Mouse (Mus musculus): ENCODE measurements around the gene Rev3l.

Gene Rev3l

GRCm38 (mm10) chr10:39731736-39732265 lies at the start of gene Rev3l:
Gene Rev3l, plus strand, starts transcription at chr10:39732118.
- DNase-seq (ENCODE audit: low spot score) = peak; percentile 61

DNA sequence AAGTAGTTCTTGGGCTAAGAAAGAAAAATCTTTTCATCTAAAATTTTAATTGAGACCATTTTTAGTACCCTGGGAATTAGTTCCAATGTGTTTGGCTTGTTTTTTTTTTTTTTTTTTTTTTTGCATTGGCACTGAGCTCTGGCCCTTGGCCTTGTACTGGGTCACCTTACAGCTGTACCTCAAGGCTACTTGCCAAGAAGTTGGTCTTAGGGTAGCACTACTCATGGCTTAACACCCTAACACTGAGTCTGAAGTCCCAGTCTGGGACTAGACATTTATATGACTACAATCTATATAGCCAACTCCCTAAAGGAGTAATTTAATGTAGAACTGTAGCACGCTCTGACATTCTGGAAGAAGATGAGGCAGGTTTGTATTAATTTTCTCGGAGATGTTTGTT lies 49.4 kb upstream of the Rev3l start:
- DNase-seq (ENCODE audit: low spot score) = no peak

GRCm38 (mm10) chr10:39683481-39683880 lies 48.4 kb upstream of the Rev3l start:
- no peak for DNase-seq (ENCODE audit: low spot score)

DNA sequence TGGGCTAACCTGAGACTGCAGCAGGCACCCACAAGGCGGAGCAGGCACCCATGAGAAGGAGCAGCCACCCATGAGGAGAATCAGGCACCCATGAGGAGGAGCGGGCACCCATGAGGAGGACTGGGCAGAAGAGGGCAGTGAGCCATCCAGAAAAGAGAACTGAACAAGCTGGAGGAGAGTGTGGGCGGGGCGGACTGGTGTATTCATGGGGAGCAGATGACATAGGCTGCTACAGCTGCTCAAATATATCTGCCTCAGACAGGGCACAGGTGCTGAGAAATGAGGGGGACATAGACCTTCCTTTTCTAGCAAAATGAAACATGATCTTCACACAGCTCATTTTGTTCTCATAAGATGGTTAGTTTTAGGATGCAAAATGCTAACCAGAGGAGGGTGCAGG lies 45.1 kb upstream of the Rev3l start:
- no peak for DNase-seq (ENCODE audit: low spot score)

- DNase-seq (ENCODE audit: low spot score) = no peak
Observed at GRCm38 (mm10) chr10:39687851-39688250, 44.1 kb upstream of the Rev3l start.

DNA sequence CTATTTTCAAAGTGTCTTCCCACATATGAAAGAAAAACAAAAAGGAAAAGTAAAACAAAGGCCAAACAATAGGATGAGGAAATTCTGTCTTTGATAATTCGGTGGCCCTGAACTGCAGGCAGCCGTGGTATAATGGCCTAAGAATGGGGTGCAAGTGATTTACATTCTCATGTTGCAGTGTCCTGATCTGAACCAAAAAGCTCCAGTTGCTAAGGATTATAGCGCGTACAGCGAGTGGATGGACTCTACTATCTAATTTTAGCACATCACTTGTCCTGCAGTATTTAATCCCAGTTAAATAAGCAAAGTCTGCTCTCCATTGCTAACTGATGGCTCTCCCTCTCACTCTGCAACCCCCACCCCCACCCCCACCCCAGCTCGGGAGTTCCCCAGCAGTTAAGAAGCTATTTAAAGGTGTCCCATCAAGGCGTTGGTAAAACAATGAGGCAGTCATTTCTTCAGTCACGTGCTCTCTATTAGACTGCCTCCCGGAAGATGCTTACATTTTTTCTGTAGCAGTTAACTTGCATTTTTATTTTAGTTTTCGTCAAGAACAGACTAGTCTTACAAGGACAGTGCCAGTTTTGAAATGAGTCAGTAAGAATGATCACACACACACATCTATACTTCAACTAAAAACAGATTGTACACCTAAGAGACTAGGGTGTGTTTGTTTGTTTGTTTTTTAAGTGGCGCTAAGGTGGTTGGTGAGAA lies 40.4 kb upstream of the Rev3l start:
- DNase-seq (ENCODE audit: low spot score) = no peak

GRCm38 (mm10) chr10:39692152-39692551 lies 39.8 kb upstream of the Rev3l start:
- no peak for DNase-seq (ENCODE audit: low spot score)

DNA sequence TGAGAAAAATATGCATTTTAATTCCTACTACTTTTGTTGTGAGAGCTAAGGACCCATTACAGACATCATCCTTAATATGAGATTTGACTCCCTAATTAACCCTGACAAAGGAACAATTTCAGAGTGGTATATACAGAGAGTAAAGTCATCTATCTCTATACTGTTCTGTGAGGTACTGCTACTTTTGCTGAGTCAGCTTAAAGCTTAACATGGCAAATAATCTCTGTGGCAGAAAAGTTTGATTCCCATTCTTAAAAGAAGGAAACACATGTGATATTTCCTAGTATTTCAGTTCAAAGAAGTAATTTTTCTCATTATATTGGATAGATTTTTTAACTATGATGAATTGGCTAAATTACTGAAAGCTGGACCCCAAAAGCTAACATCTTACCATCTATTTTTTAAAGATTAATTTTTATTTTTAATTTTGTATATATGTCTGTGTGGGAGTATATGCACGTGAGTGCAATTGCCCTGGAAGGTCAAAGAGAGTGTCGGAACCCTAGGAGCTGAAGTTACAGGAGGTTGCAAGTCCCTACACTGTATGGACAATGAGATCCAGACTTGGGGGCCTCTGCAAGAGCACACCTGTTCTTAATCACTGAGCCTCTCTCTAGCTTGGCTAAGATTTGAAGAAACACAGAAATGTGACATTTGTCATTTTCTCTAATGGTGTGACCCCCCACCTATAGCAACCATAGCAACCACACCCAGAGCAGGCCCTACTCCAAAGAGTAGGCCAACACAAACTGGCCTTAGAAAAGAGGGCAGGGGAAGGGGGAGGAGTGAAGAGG lies 24.0 kb upstream of the Rev3l start:
- DNase-seq (ENCODE audit: low spot score) = no peak

GRCm38 (mm10) chr10:39716936-39717335 lies 15.0 kb upstream of the Rev3l start:
- DNase-seq (ENCODE audit: low spot score) = no peak

GRCm38 (mm10) chr10:39730976-39731735 lies 762 bp upstream of the Rev3l start:
- DNase-seq (ENCODE audit: low spot score) = peak; percentile 75

DNA sequence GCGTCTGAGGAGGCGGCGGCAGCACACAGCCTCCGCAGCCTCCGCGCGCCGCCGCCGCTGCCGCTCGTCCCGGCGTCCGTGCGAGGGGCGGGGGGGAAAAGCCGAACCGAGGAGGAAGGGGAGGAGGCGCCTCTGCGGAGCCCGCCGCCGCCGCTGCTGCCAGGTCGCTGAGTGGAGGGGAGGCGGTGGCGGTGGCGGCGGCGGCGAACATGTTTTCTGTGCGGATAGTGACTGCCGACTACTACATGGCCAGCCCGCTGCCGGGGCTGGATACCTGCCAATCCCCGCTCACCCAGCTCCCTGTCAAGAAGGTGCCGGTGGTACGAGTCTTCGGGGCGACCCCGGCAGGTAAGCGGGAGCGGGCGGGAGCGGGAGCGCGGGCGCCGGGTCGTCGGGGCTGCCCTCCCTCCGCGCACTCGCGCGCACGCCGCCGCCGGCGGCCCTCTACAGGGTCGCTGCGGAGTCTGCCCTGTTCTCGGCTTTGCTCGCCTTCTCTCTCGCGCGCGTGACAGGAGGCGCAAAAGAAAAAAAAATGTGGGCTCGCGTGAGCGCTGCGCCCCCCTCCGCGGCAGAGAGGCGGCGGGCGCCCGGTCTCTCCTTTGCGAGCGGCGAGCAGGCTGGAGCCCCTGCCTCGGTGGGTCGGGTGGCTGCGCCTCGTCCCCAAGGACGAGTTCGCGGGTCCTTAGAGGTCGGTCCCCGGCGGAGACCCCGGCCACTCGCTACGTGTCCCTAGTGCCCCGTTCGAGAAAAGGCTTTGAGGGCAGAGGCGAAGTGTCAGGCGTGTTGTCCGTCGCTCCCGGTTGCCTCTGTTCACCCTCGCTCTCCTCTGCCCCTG lies 565 bp downstream of the Rev3l start:
- peak; percentile 51 for DNase-seq (ENCODE audit: low spot score)

GRCm38 (mm10) chr10:39733101-39733399 lies 1.1 kb downstream of the Rev3l start:
- no peak for DNase-seq (ENCODE audit: low spot score)

DNA sequence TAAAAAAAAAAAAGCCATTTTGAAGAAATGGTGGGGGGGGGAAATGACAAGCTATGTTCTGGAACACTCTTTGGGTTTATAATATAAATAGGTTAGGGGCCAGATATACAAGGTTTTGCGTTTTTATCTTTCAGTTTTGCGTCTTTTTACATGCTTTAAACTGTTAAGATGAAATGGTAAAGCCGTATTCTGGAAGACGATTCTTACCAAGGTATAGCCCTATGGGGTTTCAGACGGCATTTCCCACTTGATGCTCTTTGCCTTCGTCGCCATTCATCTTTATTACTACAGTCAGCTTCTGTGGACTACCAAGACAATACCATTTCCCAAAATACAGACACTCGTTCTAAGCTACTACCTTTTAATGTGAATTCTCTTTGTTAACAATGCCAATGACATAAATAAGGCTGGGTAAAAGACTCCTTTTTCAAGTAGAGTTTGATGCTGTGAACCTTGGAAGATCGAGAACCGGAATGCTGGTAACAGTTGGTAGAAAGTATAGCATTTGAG lies 1.6 kb downstream of the Rev3l start:
- no peak for DNase-seq (ENCODE audit: low spot score)

DNA sequence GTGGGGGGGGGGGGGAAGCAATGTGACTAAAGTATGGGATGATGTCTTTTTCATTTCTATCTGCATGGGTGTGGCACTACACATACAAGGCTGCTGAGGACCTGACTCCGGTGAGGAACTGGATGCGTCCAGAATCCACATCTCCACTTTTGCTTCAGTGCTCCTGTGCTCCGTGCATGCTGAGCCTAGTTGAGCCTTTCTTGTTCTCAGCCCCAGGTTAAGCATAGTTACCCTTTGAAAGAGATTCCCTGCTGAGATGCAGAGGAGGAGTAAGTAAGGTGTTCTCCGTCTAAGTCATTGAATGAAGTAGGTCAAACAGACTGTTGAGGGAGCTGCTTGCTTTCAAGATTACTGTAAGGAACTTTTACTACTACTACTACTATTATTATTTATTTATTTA lies 4.3 kb downstream of the Rev3l start:
- no peak for DNase-seq (ENCODE audit: low spot score)

- no peak for DNase-seq (ENCODE audit: low spot score)
Observed at GRCm38 (mm10) chr10:39742057-39742456, 10.1 kb downstream of the Rev3l start.

GRCm38 (mm10) chr10:39764752-39765151 lies 32.8 kb downstream of the Rev3l start:
- DNase-seq (ENCODE audit: low spot score) = no peak

DNA sequence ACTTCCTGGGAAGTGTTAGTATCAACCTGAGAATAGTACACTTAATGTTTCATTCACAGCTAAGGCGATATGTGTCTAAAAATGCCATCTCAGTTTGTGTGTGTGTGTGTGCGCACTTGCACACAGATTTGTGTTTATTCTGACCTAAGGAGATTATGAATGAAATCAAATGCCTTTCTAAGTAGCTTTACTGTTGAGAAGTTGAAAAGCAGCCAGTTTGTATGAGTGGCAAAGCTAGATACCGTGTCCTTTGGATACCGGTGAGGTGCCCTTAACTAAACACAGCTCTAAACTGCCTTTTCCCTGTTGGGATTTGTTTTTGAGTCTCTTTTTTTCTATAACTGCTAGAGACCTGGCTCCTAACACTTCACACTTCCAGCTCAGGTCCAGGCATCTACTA lies 34.8 kb downstream of the Rev3l start:
- DNase-seq (ENCODE audit: low spot score) = no peak

DNA sequence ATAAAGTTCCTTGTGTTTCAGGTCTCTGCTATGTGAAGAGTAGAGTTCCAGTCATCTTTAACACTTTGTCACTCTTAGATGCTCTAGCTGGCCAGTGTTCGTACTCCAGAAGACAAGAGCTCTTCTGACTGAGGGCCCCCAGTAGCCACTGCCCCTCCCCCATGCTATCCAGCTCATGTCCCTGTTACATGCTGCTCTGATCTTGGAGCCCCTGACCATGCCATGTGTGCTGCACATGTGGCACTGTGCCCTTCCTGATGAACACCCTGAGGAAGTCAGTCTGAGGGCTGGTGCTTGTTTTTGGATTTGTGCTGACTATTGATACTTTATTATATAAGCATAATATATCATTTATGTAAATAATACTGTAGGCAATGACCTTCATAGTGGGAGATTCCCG lies 40.3 kb downstream of the Rev3l start:
- no peak for DNase-seq (ENCODE audit: low spot score)

DNA sequence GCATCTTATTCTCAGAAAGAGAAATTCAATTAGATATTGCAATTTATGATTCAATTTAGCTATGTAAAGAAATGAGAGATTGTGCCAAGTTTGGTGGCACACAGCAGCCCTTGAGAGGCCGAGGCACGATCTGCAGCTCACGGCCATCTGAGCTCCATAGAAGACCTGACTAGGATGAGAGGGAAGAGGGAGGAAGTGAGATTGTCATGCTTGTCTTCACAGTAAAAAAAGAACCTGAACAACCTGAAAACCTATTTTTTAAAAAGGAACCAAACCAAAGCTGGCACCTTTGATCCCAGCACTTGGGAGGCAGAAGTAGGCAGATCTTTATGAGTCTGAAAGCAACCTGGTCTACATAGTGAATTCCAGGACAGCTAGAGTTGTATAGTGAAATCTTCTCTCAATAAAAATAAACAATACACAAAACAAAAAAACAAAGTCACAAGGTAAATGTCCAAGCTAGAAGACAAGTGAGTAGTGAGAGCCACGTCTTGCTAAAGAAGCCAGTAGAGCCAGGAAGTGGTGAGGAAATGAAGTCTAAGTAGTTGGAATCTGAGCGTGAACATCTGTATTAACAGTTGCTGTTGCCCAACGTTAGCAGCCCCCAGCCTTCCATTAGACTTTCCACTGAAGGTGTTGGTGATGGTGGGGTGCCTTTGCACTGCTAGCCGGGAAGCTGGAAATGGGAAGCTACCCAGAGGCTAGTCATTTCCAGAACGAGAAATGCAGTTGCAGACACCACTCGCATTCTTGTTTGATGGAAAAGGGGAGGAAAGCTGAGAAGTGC lies 42.2 kb downstream of the Rev3l start:
- DNase-seq (ENCODE audit: low spot score) = no peak

DNA sequence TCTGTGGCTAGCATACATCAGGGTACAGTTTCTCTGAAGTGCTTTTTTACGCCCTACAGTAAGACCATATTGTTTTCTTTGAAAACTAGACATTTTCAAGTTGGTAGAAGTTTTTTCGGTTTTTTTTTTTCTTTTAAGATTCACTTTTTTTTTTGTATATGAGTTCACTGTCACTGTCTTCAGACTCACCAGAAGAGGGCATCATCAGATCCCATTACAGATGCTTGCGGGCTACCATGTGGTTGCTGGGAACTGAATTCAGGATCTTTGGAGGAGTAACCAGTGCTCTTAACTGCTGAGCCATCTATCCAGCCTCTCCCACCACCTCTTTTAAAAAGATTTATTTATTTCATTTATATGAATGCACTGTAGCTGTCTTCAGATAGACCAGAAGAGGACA lies 45.0 kb downstream of the Rev3l start:
- DNase-seq (ENCODE audit: low spot score) = no peak

DNA sequence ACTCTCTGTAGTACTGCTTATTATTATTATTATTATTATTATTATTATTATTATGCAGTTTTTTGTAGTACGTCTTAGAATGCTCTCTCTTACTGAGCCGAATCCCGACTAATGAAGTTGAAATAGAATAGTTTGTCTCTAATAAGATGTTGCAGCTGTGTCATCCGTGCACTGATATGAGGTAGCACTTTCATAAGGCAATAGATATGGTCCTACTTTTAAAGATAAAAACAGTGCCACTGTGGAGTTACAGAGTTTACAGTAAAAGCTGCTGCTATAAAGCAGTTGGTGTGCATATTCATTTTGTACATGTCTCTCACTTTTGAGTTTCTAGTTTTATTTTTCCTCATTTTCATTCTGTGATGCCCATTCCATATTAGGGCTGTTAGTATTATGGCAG lies 46.4 kb downstream of the Rev3l start:
- DNase-seq (ENCODE audit: low spot score) = no peak

Measured in ovary, postnatal 10 days (tissue).